Mouse (Mus musculus) midbrain, embryonic 11.5 days (tissue): ENCODE measurements at regions not wholly inside any gene's neighbourhood (a gene's known extent, or its start where the extent isn't known, plus 50 kb on each side); places are given as distances from the start of the nearest gene placed in this dataset.

Experiments used
- ATAC-seq: fragments of 200-750 bp; cut with Nextera tagmentation; 2 replicates; pipeline ENCODE4 v1.8.0; 2017; ENCODE audit warnings: moderate TSS enrichment, moderate library complexity; ENCODE audit not compliant: low FRiP score
- DNase-seq: peaks from one replicate; pipeline ENCODE4 v3.0.0; 2015; ENCODE audit warnings: low spot score; ENCODE audit errors: missing footprints
- H3K27ac ChIP-seq: fragments of 300-500 bp; sonication (generic); 2 replicates; pipeline ENCODE4 v1.5.1; 2014; ENCODE audit warnings: low read depth, low read length
- H3K27me3 ChIP-seq: fragments of 300-500 bp; sonication (generic); 2 replicates; pipeline ENCODE4 v1.6.1; 2014; ENCODE audit warnings: mild to moderate bottlenecking, low read length, moderate library complexity, mixed read lengths; ENCODE audit not compliant: control insufficient read depth, insufficient read depth
- H3K36me3 ChIP-seq: fragments of 300-500 bp; sonication (generic); 2 replicates; pipeline ENCODE4 v1.6.1; 2014; ENCODE audit warnings: mild to moderate bottlenecking, low read length, moderate library complexity, mixed read lengths; ENCODE audit not compliant: control insufficient read depth, insufficient read depth
- H3K4me1 ChIP-seq: fragments of 300-500 bp; sonication (generic); 2 replicates; pipeline ENCODE4 v1.6.1; 2014; ENCODE audit warnings: low read length; ENCODE audit not compliant: control insufficient read depth, insufficient read depth
- H3K4me2 ChIP-seq: fragments of 300-500 bp; sonication (generic); 2 replicates; pipeline ENCODE4 v1.6.1; 2014; ENCODE audit warnings: mild to moderate bottlenecking, moderate library complexity
- H3K4me3 ChIP-seq: fragments of 300-500 bp; sonication (generic); 2 replicates; pipeline ENCODE4 v1.5.1; 2014; ENCODE audit warnings: low read depth, low read length
- H3K9ac ChIP-seq: fragments of 300-500 bp; sonication (generic); 2 replicates; pipeline ENCODE4 v1.6.1; 2014; ENCODE audit warnings: low read length
- H3K9me3 ChIP-seq: fragments of 300-500 bp; sonication (generic); 2 replicates; pipeline ENCODE4 v1.6.1; 2016; ENCODE audit warnings: low read length; ENCODE audit not compliant: control insufficient read depth
- WGBS: fragments of 180-500 bp; shearing (Covaris S2); extraction: QIAGEN DNeasy Blood & Tissue Kit; methylation state at CpG from one replicate; pipeline ENCODE4 v1.1.7; 2014; 5-methylcytosine and 5-hydroxymethylcytosine counted together

DNA sequence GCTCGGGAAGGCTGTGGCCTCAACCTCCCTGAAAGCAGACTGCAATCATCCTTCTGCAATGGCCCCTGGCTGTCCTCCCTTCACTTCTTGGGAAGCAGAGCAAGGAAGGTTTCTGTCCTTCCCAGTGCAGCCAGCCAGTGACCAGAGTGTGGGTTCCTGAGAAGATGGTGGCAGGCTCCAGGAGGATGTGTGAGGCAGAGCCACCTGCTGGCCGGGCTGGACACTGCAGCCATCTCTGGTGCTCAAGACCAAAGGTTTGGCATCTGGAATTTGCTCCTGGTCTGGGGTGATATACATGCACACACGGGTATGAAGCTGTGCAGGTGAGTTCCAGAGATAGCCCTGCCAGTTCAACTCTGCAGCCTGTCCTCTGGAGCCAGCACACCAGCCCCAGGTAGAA, 227.2 kb upstream of the Irx4 start:
- ATAC-seq (no peak), DNase-seq (peak; percentile 98)
- no peak overlapping the region for H3K27ac ChIP-seq
- 26% methylated on average over 3 of the region's 3 CpGs for WGBS
- peaks cover 32% of the 10 kb centered on the region for H3K27me3 ChIP-seq
- H3K9ac ChIP-seq, result no peak overlapping the region
- peaks cover 29% of the 10 kb centered on the region for H3K4me1 ChIP-seq
- no peak overlapping the region for H3K4me2 ChIP-seq
- no peaks in the 10 kb centered on the region for H3K36me3 ChIP-seq
- H3K9me3 ChIP-seq, result no peaks in the 10 kb centered on the region
- no peak overlapping the region for H3K4me3 ChIP-seq

DNA sequence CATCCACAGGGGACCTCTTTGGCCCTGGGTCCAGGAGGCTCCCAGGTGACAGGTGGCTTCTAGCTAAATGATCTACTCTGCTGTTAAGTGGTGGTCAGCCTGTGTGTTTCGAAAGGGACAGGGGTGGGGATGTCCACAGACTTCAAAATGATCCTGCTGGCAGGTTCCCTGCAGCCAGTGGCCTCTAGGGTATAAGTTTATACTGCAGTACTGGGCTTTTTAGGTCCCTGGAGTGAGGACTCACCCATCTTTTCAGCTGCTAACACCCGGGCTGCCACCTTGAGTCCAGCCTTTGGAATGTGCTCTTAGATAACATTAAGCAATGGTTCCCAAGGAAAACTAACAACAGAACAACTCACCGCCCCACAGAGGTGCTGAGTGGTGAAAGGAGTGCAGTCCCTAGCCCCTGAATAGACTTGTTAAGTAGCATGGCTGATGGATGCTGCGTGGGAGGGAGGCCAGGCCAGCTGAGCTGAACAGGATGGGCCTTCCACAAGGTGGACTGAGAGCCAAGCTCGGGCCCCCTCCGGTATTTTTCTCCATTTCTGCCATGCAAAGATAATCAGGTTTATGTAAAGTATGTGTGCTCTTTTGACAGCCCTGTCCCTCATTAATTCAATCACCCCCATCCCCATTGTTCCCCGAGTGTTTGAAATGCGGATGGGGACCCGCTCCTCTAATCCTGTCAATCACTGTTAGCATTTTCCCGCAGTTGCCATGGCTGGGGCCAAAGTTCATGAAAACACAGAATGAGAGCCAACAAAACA, 226.0 kb upstream of the Irx4 start:
- WGBS, result 6% methylated on average over 10 of the region's 10 CpGs
- DNase-seq, result peak; percentile 98
- Histone ChIP-seq H3K27me3 (peaks cover 43% of the 10 kb centered on the region), H3K9ac (no peak overlapping the region), H3K27ac (peak overlapping the region; percentile 68; the same call in 1 of the 2 replicates), H3K4me2 (peak overlapping the region; percentile 23; the same call in 1 of the 2 replicates), H3K9me3 (no peaks in the 10 kb centered on the region), H3K4me3 (no peak overlapping the region), H3K4me1 (peaks cover 29% of the 10 kb centered on the region), H3K36me3 (no peaks in the 10 kb centered on the region)
- peak; percentile 93 for ATAC-seq

DNA sequence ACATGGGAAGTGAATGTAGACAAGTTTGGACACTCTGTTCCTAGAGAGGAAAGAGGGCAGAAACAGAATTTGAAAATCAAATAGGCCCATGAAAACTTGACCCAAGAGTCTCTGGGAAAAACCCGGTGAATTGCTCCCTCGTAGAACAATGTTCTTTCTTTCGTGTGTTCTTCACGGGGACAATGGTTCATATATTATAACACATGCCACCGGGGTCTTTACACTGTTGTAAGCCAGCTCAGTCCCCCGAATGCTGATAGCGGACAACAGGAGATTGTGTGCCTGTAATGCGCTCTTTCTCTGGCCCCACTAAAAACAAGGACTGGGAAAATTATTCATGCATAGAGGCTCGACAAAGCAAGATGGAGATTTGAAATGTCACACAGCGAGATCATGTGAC, 225.4 kb upstream of the Irx4 start:
- Histone ChIP-seq H3K27me3 (peaks cover 49% of the 10 kb centered on the region), H3K4me2 (no peak overlapping the region; the same call in 1 of the 2 replicates), H3K9ac (no peak overlapping the region), H3K9me3 (no peaks in the 10 kb centered on the region), H3K27ac (peak overlapping the region; percentile 81), H3K4me3 (no peak overlapping the region), H3K4me1 (peaks cover 29% of the 10 kb centered on the region), H3K36me3 (no peaks in the 10 kb centered on the region)
- 15% methylated on average over 10 of the region's 10 CpGs for WGBS
- ATAC-seq (peak; percentile 82), DNase-seq (peak; percentile 97)

DNA sequence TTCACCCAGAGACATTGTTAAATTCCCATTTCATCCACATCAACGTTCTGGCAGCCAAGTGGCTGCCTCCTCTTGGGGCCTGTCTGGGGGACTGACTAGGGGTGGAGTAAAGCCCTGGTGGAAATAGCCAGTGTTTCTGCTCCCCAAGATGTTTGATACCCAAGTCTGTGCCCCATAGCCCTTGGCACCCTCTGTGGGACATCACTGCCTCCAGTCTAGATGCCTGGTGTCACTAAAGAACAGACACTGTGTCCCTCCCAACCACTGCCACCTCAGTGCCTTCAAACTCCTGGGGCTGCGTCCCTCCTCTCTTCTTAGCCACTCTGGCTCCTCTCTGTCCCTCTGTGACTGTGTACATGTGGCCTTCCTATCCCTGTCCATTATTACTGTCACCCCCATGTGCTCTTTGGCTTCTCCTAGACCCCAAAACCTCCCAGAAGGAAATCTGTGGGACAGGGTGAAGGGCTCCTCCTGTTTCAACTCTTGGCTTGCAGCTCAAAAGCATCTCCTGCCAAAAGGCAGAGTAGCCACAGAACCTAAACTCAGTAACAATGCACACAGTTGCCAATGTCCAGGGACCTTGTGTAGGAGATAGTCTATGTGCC, 224.8 kb upstream of the Irx4 start:
- no peaks in the 10 kb centered on the region for H3K36me3 ChIP-seq
- peak overlapping the region; percentile 81 for H3K27ac ChIP-seq
- H3K27me3 ChIP-seq, result peaks cover 52% of the 10 kb centered on the region
- H3K9ac ChIP-seq, result peak overlapping the region; percentile 28
- peak; percentile 41 for ATAC-seq
- H3K4me2 ChIP-seq, result peak overlapping the region; percentile 27; the same call in 1 of the 2 replicates
- H3K9me3 ChIP-seq, result no peaks in the 10 kb centered on the region
- peaks cover 29% of the 10 kb centered on the region for H3K4me1 ChIP-seq
- 17% methylated on average over 2 of the region's 2 CpGs for WGBS
- no peak overlapping the region for H3K4me3 ChIP-seq
- DNase-seq, result peak; percentile 93

DNA sequence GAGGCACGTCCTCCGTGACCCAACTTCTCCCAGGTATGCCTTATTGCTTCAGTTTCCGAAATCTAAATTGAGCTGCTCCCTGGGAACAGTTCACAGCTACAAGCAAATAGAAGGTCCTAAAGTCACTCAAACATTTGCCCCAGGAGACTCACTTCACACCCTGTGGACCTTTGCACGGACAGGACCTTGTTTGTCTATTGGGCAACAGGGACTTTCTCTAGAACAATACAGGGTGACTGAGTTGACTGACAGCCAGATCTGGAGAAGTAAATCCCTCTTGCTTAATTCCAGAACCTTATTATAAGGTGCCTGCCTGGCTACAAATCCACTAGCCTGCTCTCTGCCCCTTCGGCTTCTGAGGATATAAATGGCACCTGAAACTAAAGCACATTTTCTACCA, 220.5 kb upstream of the Irx4 start:
- 83% methylated on average over 5 of the region's 5 CpGs for WGBS
- no peak overlapping the region for H3K4me2 ChIP-seq
- no peak overlapping the region for H3K27ac ChIP-seq
- H3K27me3 ChIP-seq, result peaks cover 54% of the 10 kb centered on the region
- ATAC-seq (no peak), DNase-seq (no peak)
- no peak overlapping the region for H3K9ac ChIP-seq
- no peaks in the 10 kb centered on the region for H3K9me3 ChIP-seq
- no peak overlapping the region for H3K4me3 ChIP-seq
- H3K4me1 ChIP-seq, result peaks cover 26% of the 10 kb centered on the region
- H3K36me3 ChIP-seq, result no peaks in the 10 kb centered on the region

DNA sequence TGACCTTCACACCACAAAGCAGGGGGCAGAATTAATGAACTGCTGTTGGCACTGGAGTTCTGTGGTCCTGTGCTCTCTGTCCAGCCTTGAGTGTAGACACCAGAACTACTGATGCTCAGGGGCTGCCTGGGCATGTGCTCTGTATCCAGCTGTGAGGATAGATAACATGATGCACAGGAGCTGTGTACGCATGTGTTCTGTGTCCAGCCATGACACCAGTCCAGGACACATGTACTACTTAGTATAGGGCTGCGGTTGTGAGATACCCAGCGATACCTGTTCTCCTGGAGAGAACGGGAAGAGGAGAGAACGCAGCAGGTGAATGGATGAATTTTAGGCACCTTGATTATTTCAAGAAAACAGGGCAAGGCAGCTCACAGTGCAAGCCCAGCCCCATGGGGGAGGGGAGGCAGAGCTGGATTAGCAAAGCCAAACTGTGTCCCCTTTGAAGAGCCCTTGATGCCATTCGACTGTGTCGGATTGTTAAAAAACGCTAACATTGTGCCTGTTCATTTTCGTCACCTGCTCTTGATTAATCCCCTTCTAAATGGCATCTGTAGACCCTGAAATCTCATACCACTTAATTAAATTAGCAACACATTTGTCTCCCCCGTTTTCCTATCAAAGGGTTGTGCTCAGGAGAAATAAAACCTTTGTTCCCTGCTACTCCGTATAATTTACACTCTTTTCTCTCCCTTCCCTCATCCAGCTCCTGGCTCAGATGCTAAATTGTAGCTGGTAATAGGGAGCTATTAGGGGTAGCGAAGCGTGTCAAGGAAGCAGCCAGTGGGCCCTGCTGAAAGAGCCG, 218.8 kb upstream of the Irx4 start:
- no peak overlapping the region; the same call in 1 of the 2 replicates for H3K27ac ChIP-seq
- peaks cover 47% of the 10 kb centered on the region for H3K27me3 ChIP-seq
- no peak overlapping the region for H3K4me2 ChIP-seq
- no peaks in the 10 kb centered on the region for H3K9me3 ChIP-seq
- peak; percentile 84 for DNase-seq
- H3K4me1 ChIP-seq, result peaks cover 13% of the 10 kb centered on the region
- 27% methylated on average over 14 of the region's 14 CpGs for WGBS
- no peak overlapping the region for H3K4me3 ChIP-seq
- ATAC-seq, result peak; percentile 83
- no peaks in the 10 kb centered on the region for H3K36me3 ChIP-seq
- H3K9ac ChIP-seq, result no peak overlapping the region

DNA sequence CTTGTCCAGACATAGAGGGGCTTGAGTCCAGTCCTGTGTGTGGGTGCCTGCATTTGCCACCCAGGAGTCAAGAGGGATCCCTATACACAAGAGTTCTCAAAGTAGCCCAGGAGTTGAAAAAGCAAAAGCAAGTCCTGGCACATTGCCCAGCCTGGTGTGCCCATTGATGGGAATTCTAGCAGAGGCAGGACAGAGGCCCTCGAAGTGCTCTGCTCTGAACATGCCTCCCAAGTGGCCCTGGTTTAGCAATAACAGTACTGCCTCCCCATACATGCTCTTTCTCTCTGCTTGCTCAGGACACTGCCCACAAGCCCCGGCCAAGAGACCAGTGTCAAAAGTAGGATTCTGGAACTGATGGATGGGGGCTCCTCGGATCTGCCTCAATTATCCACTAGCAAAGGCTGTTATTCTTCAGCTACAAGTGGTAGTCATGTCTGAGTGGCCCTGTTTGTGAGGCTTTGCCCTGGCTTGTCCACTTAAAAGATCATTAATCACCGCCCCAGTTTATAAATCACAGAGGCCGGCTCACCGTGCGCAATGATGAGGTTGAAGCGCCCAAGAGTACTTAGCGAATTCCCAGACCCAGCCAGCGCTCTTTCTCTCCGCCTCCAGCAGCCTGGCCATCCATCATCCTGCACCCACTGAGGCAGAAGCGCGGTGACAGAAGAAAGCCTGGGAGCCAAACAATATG, 190.3 kb upstream of the Irx4 start:
- 64% methylated on average over 13 of the region's 13 CpGs for whole genome bisulfite sequencing
- no peak for ATAC-seq

DNA sequence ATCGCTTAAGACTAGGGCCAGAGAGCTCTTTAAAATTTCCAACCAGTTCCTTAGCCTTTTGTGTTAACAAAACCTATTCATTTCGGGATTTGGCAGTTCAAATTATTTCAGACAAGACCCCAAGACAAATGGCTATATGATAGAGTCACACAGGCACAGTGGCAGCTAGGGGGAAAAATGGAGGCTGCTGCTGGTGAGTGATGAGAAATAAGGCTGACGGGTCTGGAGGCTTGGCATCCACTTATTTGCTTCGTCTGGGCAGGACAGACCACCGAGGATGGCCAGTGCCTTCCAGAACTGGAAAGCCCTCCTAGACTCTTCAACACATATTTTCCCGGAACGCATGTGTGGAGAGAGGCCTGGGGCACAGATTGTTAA, 189.8 kb upstream of the Irx4 start:
- no peak overlapping the region for H3K9ac ChIP-seq
- no peaks in the 10 kb centered on the region for H3K9me3 ChIP-seq
- DNase-seq (no peak), ATAC-seq (no peak)
- 64% methylated on average over 7 of the region's 7 CpGs for WGBS
- H3K4me2 ChIP-seq, result no peak overlapping the region
- H3K4me1 ChIP-seq, result peaks cover 4% of the 10 kb centered on the region
- no peaks in the 10 kb centered on the region; the same call in 1 of the 2 replicates for H3K27me3 ChIP-seq
- no peaks in the 10 kb centered on the region for H3K36me3 ChIP-seq
- no peak overlapping the region for H3K4me3 ChIP-seq
- no peak overlapping the region for H3K27ac ChIP-seq

More for the DNA sequence above, 190.3 kb upstream of the Irx4 start:
- no peak overlapping the region for H3K9ac ChIP-seq
- H3K27ac ChIP-seq, result no peak overlapping the region
- no peaks in the 10 kb centered on the region for H3K9me3 ChIP-seq
- no peaks in the 10 kb centered on the region; the same call in 1 of the 2 replicates for H3K27me3 ChIP-seq
- no peaks in the 10 kb centered on the region for H3K36me3 ChIP-seq
- H3K4me1 ChIP-seq, result peaks cover 4% of the 10 kb centered on the region
- H3K4me3 ChIP-seq, result no peak overlapping the region
- no peak overlapping the region for H3K4me2 ChIP-seq
- no peak for DNase-seq
